Mouse (Mus musculus): Measurements from ENCODE around the gene Mcm5.

- TF ChIP-seq CTCF (IDR thresholded peaks at IDR 0.05; ENCODE audit: low read depth, low read length) (no peak), POLR2A (IDR thresholded peaks at IDR 0.05; ENCODE audit: insufficient read depth, low read length) (no peak), EP300 (IDR thresholded peaks at IDR 0.05; ENCODE audit: insufficient read depth, low read depth, low read length) (no peak)
These were observed 18.0 kb downstream of the Mcm5 start for GRCm38 (mm10) chr8:75127406-75127805.

Data from ES-Bruce4 (cell line).